Mouse (Mus musculus): ENCODE data around the gene Atf5. TPM values are rescaled to one million over a fixed set of nuclear protein-coding genes. Genes with fewer than 3 reads are reported as not detected.

Gene Atf5
- polyA plus RNA-seq, 2 experiments: 3.7 to 47.9 TPM

DNA sequence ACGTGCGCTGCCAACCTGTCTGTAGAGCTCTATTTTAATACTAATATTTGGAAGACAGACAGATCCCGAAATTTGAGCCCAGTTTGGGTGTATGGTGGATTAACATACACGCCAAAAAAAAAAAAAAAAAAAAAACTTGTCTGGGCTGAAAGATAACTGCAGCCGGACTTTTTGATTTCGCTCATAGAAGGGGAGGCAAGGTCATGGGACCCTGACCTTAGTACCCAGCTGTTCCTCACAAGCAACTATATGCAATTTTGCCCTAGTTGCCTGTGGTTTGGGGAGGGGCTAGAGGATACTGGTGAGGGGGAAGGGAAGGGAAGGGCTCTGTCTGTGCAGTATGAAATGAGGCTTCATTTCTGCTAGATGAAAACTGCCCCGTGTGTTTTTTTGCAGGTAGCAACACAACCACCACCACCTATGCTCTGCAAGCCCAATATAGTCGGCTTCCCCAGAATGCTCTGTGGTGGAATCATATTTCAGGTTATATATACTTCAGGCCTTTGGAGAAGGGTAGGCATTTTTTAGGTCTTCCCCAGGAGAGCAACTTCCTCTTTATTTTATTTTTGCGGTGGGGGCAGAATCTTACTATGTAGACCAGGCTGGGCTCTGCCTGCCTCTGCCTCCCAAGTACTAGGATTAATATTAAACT is 39.9 kb upstream of the Atf5 start:
- Histone ChIP-seq H3K27me3 (ENCODE audit: control insufficient read depth, insufficient read depth, low read length) (no peaks in the 10 kb centered on the region), H3K9ac (ENCODE audit: low read depth, low read length, severe bottlenecking) (no peak overlapping the region), H3K9me3 (ENCODE audit: control insufficient read depth, low read length) (no peaks in the 10 kb centered on the region), H3K36me3 (ENCODE audit: control insufficient read depth, insufficient read depth, low read length) (peaks cover 22% of the 10 kb centered on the region), H3K4me3 (replicated peaks; ENCODE audit: low read length) (peak overlapping the region; percentile 74), H3K4me1 (ENCODE audit: control insufficient read depth, insufficient read depth, low read length) (peaks cover 21% of the 10 kb centered on the region), H3K27ac (replicated peaks; ENCODE audit: low read depth, low read length) (peak overlapping the region; percentile 79; the same call in 1 of the 2 replicates), H3K4me2 (replicated peaks; ENCODE audit: low read depth, low read length, severe bottlenecking) (peak overlapping the region; percentile 92)
- TF ChIP-seq POLR2A (IDR thresholded peaks at IDR 0.05; ENCODE audit: borderline replicate concordance, extremely low read depth, insufficient read depth, insufficient read length): no peak
- 65% methylated on average over 9 of the region's 9 CpGs for WGBS
- DNase-seq (ENCODE audit: low spot score) (no peak), ATAC-seq (ENCODE audit: low FRiP score, low read depth) (no peak)

- no peak for ATAC-seq (ENCODE audit: low FRiP score, low read depth)
- Histone ChIP-seq H3K27ac (replicated peaks; ENCODE audit: low read depth, low read length) (peak overlapping the region; percentile 84), H3K9ac (ENCODE audit: low read depth, low read length, severe bottlenecking) (peak overlapping the region; percentile 54), H3K36me3 (ENCODE audit: control insufficient read depth, insufficient read depth, low read length) (peaks cover 16% of the 10 kb centered on the region), H3K4me3 (replicated peaks; ENCODE audit: low read length) (peak overlapping the region; percentile 51), H3K4me2 (replicated peaks; ENCODE audit: low read depth, low read length, severe bottlenecking) (peak overlapping the region; percentile 95), H3K4me1 (ENCODE audit: control insufficient read depth, insufficient read depth, low read length) (peaks cover 27% of the 10 kb centered on the region), H3K9me3 (ENCODE audit: control insufficient read depth, low read length) (no peaks in the 10 kb centered on the region), H3K27me3 (ENCODE audit: control insufficient read depth, insufficient read depth, low read length) (no peaks in the 10 kb centered on the region)
- no peak for TF ChIP-seq POLR2A (IDR thresholded peaks at IDR 0.05; ENCODE audit: borderline replicate concordance, extremely low read depth, insufficient read depth, insufficient read length)
- DNase-seq (ENCODE audit: low spot score): no peak
- WGBS: 47% methylated on average over 10 of the region's 10 CpGs
These were observed 38.6 kb upstream of the Atf5 start for GRCm38 (mm10) chr7:44855036-44855435.

- no peaks in the 10 kb centered on the region for H3K9me3 ChIP-seq (ENCODE audit: control insufficient read depth, low read length)
- DNase-seq (ENCODE audit: low spot score) (peak; percentile 76), ATAC-seq (ENCODE audit: low FRiP score, low read depth) (peak; percentile 17; the same call in 1 of the 2 replicates)
- H3K36me3 ChIP-seq (ENCODE audit: control insufficient read depth, insufficient read depth, low read length): peaks cover 16% of the 10 kb centered on the region
- peak; percentile 53; the same call in 1 of the 2 replicates for TF ChIP-seq POLR2A (IDR thresholded peaks at IDR 0.05; ENCODE audit: borderline replicate concordance, extremely low read depth, insufficient read depth, insufficient read length)
- peak overlapping the region; percentile 51 for H3K4me3 ChIP-seq (replicated peaks; ENCODE audit: low read length)
- H3K9ac ChIP-seq (ENCODE audit: low read depth, low read length, severe bottlenecking): peak overlapping the region; percentile 54
- H3K27ac ChIP-seq (replicated peaks; ENCODE audit: low read depth, low read length): peak overlapping the region; percentile 84
- peak overlapping the region; percentile 95 for H3K4me2 ChIP-seq (replicated peaks; ENCODE audit: low read depth, low read length, severe bottlenecking)
- WGBS: 2% methylated on average over 45 of the region's 45 CpGs
- H3K27me3 ChIP-seq (ENCODE audit: control insufficient read depth, insufficient read depth, low read length): no peaks in the 10 kb centered on the region
- peaks cover 27% of the 10 kb centered on the region for H3K4me1 ChIP-seq (ENCODE audit: control insufficient read depth, insufficient read depth, low read length)
These were observed 38.0 kb upstream of the Atf5 start for GRCm38 (mm10) chr7:44854356-44855031.

DNA sequence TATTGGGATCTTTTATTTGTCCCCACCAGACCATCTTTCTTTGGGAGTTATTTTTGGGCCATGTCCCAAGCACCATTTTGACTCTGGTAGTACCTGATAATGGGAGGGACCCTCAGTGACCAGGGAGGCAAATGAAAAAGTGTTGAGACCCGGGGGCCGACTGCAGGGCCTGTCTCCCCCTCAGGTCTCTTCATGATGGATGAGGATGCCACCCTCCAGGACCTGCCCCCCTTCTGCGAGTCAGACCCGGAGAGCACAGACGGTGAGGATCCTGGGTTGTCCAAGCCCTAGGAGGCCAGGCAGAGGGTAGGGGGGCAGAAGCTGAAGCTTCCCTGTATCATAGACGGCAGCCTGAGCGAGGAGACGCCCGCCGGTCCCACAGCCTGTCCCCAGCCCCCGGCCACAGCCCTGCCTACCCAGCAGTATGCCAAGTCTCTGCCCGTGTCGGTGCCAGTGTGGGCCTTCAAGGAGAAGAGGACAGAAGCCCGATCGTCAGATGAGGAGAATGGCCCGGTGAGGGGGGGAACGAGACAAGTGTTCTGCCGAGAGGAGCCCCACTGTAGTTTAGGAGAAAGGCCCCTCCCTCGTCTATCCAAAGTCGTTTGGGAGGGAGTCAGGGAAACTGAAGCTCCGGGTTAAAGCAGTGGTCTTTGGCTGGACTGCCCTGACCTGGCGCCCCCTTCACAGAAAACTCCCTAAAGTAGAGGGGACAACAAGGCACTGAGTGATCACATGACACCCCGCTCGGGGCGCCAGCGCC is 37.3 kb upstream of the Atf5 start:
- peaks cover 16% of the 10 kb centered on the region for H3K36me3 ChIP-seq (ENCODE audit: control insufficient read depth, insufficient read depth, low read length)
- peak overlapping the region; percentile 51 for H3K4me3 ChIP-seq (replicated peaks; ENCODE audit: low read length)
- DNase-seq (ENCODE audit: low spot score) (no peak), ATAC-seq (ENCODE audit: low FRiP score, low read depth) (no peak)
- H3K27me3 ChIP-seq (ENCODE audit: control insufficient read depth, insufficient read depth, low read length): no peaks in the 10 kb centered on the region
- WGBS: 31% methylated on average over 26 of the region's 26 CpGs
- H3K4me2 ChIP-seq (replicated peaks; ENCODE audit: low read depth, low read length, severe bottlenecking): peak overlapping the region; percentile 95
- H3K27ac ChIP-seq (replicated peaks; ENCODE audit: low read depth, low read length): peak overlapping the region; percentile 84
- TF ChIP-seq POLR2A (IDR thresholded peaks at IDR 0.05; ENCODE audit: borderline replicate concordance, extremely low read depth, insufficient read depth, insufficient read length): no peak
- H3K9ac ChIP-seq (ENCODE audit: low read depth, low read length, severe bottlenecking): peak overlapping the region; percentile 54
- no peaks in the 10 kb centered on the region for H3K9me3 ChIP-seq (ENCODE audit: control insufficient read depth, low read length)
- H3K4me1 ChIP-seq (ENCODE audit: control insufficient read depth, insufficient read depth, low read length): peaks cover 27% of the 10 kb centered on the region

DNA sequence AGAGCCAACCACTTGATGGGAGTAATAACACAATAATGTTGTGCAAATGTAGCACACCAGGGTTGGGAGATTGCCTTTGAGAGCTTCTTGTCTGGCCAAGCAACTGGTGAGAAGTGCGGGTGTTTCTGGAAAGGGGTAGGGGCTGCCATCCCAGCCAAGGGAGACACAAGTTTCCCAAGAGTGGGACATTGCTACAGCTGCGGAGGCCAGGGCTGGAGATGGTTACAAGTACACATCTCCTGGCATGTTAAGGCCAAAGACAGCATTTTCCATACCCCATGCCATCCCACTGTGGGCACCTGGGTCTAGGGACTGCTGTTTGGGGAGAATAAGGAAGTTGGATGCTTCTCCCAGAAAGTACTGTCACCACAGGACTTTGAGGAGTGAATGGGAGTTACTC is 36.6 kb upstream of the Atf5 start:
- Histone ChIP-seq H3K4me1 (ENCODE audit: control insufficient read depth, insufficient read depth, low read length) (peaks cover 27% of the 10 kb centered on the region), H3K27me3 (ENCODE audit: control insufficient read depth, insufficient read depth, low read length) (no peaks in the 10 kb centered on the region), H3K9me3 (ENCODE audit: control insufficient read depth, low read length) (no peaks in the 10 kb centered on the region), H3K9ac (ENCODE audit: low read depth, low read length, severe bottlenecking) (no peak overlapping the region), H3K4me3 (replicated peaks; ENCODE audit: low read length) (no peak overlapping the region), H3K36me3 (ENCODE audit: control insufficient read depth, insufficient read depth, low read length) (peaks cover 16% of the 10 kb centered on the region), H3K4me2 (replicated peaks; ENCODE audit: low read depth, low read length, severe bottlenecking) (no peak overlapping the region), H3K27ac (replicated peaks; ENCODE audit: low read depth, low read length) (no peak overlapping the region)
- no peak for DNase-seq (ENCODE audit: low spot score)
- no peak for ATAC-seq (ENCODE audit: low FRiP score, low read depth)
- TF ChIP-seq POLR2A (IDR thresholded peaks at IDR 0.05; ENCODE audit: borderline replicate concordance, extremely low read depth, insufficient read depth, insufficient read length): no peak
- WGBS: 95% methylated on average over 2 of the region's 2 CpGs

All from limb, embryonic 14.5 days (tissue).